Mouse (Mus musculus): Measurements from ENCODE around the gene Vangl2.

DNA sequence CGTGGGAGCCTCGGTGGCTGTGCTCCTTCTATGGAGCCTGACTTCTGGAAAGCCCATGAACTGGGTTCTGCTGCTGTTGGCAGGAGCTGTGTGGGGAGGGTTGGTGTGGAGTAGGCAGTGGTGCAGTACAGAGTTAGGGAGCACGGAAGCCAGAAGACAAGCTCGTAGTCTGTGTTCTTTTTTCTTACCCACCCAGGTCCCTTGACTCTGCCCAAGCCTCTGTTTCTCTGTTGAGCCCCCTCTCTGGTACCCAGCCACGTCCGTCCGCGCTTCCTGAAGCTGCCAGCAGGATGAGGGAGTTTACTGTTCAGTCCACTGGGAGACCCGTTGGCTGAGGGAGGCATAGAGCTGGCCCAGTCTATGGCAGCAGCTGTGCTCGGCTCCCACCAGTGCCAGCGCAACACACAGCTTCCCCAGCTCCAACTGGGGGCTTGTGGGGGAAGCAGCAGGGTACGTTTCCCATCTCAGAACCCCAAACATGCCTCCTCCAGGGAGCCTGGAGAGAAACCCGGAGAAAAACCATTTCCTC is 36.4 kb upstream of the Vangl2 start:
- TF ChIP-seq POLR2A (IDR thresholded peaks at IDR 0.05; ENCODE audit: borderline replicate concordance, extremely low read depth, low read depth, low read length) (no peak), CTCF (IDR thresholded peaks at IDR 0.05; ENCODE audit: insufficient read depth, low read length) (no peak)
